Mouse (Mus musculus) lung, embryonic 15.5 days (tissue): ENCODE data around the gene Ugcg. TPM values are rescaled to one million over a fixed set of nuclear protein-coding genes. Genes with fewer than 3 reads are reported as not detected.

Experiments used
- ATAC-seq: fragments of 200-750 bp; cut with Nextera tagmentation; 2 replicates; pipeline ENCODE4 v1.8.0; 2017; ENCODE audit warnings: moderate number of reproducible peaks, borderline replicate concordance; ENCODE audit not compliant: low FRiP score, low TSS enrichment; ENCODE audit errors: extremely low read depth
- H3K27ac ChIP-seq: fragments of 300-500 bp; sonication (generic); 2 replicates; pipeline ENCODE4 v1.5.1; 2015; ENCODE audit warnings: moderate library complexity, mild to moderate bottlenecking, inconsistent platforms
- H3K27me3 ChIP-seq: fragments of 300-500 bp; sonication (generic); 2 replicates; pipeline ENCODE4 v1.6.1; 2015; ENCODE audit warnings: inconsistent platforms
- H3K36me3 ChIP-seq: fragments of 300-500 bp; sonication (generic); 2 replicates; pipeline ENCODE4 v1.6.1; 2015; ENCODE audit warnings: inconsistent platforms
- H3K4me1 ChIP-seq: fragments of 300-500 bp; sonication (generic); 2 replicates; pipeline ENCODE4 v1.6.1; 2015; ENCODE audit warnings: inconsistent platforms
- H3K4me2 ChIP-seq: fragments of 300-500 bp; sonication (generic); 2 replicates; pipeline ENCODE4 v1.6.1; 2015; ENCODE audit warnings: inconsistent platforms, mild to moderate bottlenecking, moderate library complexity
- H3K4me3 ChIP-seq: fragments of 300-500 bp; sonication (generic); 2 replicates; pipeline ENCODE4 v1.5.1; 2015; ENCODE audit warnings: mild to moderate bottlenecking, inconsistent platforms
- H3K9ac ChIP-seq: fragments of 300-500 bp; sonication (generic); 2 replicates; pipeline ENCODE4 v1.6.1; 2015; ENCODE audit warnings: inconsistent platforms
- H3K9me3 ChIP-seq: fragments of 300-500 bp; sonication (generic); 2 replicates; pipeline ENCODE4 v1.6.1; 2016; ENCODE audit warnings: inconsistent platforms
- WGBS: fragments of 180-500 bp; shearing (Covaris S2); methylation state at CpG from one replicate; pipeline ENCODE4 v1.1.7; 2015; 5-methylcytosine and 5-hydroxymethylcytosine counted together
- polyA plus RNA-seq: library from polyadenylated mRNA; unstranded; fragments of >200 nt; fragmentation: Nextera tagmentation; extraction: Ambion mirVana; gene quantifications from 2 replicates; pipeline ENCODE4 v1.2.1, GENCODE M21; 2015

The Ugcg gene
- polyA plus RNA-seq, 1 experiment from 2014 or later: 12.1 TPM

DNA sequence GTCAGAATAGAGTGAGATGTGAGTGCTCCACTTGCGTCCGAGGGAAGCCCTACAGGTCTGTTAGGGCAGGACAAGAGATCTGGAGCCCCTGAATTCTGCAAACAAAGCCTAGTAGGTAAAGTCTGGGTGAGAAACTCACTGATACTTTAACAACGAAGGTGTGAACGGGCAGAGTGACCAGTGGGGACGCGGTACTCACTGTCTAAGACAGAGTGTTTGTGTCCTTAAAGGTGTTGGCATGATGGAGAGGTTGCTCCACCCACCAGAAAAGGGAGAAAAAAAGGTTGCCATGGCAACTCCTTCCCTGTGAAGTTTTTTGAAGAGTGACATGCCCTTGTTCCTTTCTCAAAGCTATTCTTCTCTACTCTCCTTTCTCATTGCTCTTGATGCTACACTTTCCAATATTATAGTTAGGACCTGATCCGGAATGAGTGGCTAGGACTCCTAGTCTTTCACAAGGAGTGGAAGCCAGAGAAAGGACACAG is 75.6 kb downstream of the Ugcg start:
- H3K4me3 ChIP-seq: no peak overlapping the region
- H3K9ac ChIP-seq: no peak overlapping the region
- no peak overlapping the region for H3K27ac ChIP-seq
- 45% methylated on average over 7 of the region's 7 CpGs for WGBS
- no peak overlapping the region for H3K4me2 ChIP-seq
- H3K27me3 ChIP-seq: no peaks in the 10 kb centered on the region
- H3K36me3 ChIP-seq: no peaks in the 10 kb centered on the region
- no peaks in the 10 kb centered on the region for H3K9me3 ChIP-seq
- H3K4me1 ChIP-seq: no peaks in the 10 kb centered on the region
- no peak for ATAC-seq

GRCm38 (mm10) chr4:59265182-59265581 is 76.1 kb downstream of the Ugcg start:
- Histone ChIP-seq H3K27me3 (no peaks in the 10 kb centered on the region), H3K4me2 (no peak overlapping the region), H3K27ac (no peak overlapping the region), H3K9ac (no peak overlapping the region), H3K4me1 (no peaks in the 10 kb centered on the region), H3K36me3 (no peaks in the 10 kb centered on the region), H3K9me3 (no peaks in the 10 kb centered on the region), H3K4me3 (no peak overlapping the region)
- 81% methylated on average over 5 of the region's 5 CpGs for WGBS
- ATAC-seq: no peak

DNA sequence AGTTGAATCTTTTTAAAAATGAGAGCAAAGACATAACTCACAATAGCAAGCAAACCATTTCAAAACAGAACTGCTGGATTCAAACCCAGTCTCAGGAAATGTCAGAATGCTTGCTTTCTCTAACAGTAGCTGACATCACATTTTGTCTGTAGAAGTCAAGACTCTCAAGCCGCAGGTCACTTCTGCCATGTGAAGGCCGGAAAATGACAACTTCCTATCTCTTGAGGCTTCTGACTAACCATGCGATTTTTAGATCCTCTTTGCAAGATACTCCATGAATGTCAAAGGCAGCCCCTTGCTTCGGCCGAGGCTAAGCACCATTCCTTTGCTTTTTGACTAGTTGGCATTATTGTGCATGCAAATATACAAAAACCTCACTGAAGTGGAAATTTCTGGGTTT is 76.6 kb downstream of the Ugcg start:
- H3K4me1 ChIP-seq: no peaks in the 10 kb centered on the region
- no peak for ATAC-seq
- H3K9ac ChIP-seq: no peak overlapping the region
- no peak overlapping the region for H3K4me2 ChIP-seq
- H3K4me3 ChIP-seq: no peak overlapping the region
- no peaks in the 10 kb centered on the region for H3K36me3 ChIP-seq
- H3K9me3 ChIP-seq: no peaks in the 10 kb centered on the region
- no peaks in the 10 kb centered on the region for H3K27me3 ChIP-seq
- WGBS: 87% methylated on average over 5 of the region's 5 CpGs
- H3K27ac ChIP-seq: no peak overlapping the region

Other genes starting within 250 kb of the Ugcg start
- 0.24 and 0.36 TPM in 2 replicates for gene Zkscan16, start 245.6 kb upstream of the Ugcg start, polyA plus RNA-seq
- 36.1 and 37.7 TPM in 2 replicates for gene Ptgr1, start 202.1 kb upstream of the Ugcg start, polyA plus RNA-seq
- gene Dnajc25, start 194.2 kb upstream of the Ugcg start, polyA plus RNA-seq: 12.7 and 13.1 TPM in 2 replicates
- 12.7 and 15.2 TPM in 2 replicates for gene Gm20503, start 186.0 kb upstream of the Ugcg start, polyA plus RNA-seq
- gene Gng10, start 154.2 kb upstream of the Ugcg start, polyA plus RNA-seq: 116 and 125 TPM in 2 replicates
- not detected in 2 replicates for gene AI481877, start 50.3 kb upstream of the Ugcg start, polyA plus RNA-seq
- gene Susd1, start 249.4 kb downstream of the Ugcg start, polyA plus RNA-seq: 7.8 and 8.0 TPM in 2 replicates